Mouse (Mus musculus): ENCODE results near the gene Sirt3.

- no peak for TF ChIP-seq CTCF (IDR thresholded peaks at IDR 0.05; ENCODE audit: borderline replicate concordance, insufficient read depth, low read depth, low read length)
- peak; percentile 68; the same call in 1 of the 2 replicates for TF ChIP-seq POLR2A (IDR thresholded peaks at IDR 0.05; ENCODE audit: borderline replicate concordance, insufficient read depth, low read length)
Measured at GRCm38 (mm10) chr7:140856785-140857549, 25.1 kb downstream of the Sirt3 start, which contains the start of gene Ric8a.

Data from cerebellum, adult 2 months (tissue).